Mouse (Mus musculus): Measurements from ENCODE around the gene 5730522E02Rik.

The 5730522E02Rik gene

DNA sequence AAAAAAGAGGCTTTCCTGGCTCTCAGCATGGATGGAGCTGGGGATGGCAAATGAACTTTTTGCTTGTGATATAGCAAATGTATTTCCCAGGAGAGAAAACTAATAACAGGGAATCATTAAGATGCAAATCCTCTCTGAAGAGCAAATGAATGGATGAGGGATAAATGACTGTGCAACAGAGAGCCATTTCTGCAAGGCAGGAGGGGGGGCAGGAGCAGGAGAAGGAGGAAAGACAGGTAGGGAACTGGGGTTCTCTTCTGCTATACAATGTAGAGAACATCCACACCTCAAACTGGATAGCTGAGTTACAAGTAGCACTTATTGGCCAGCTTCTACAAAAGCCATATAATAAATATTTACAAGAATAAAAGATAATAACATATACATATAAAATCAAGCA lies 390.8 kb downstream of the 5730522E02Rik start:
- no peak for DNase-seq (ENCODE audit: low read depth, low spot score)

DNA sequence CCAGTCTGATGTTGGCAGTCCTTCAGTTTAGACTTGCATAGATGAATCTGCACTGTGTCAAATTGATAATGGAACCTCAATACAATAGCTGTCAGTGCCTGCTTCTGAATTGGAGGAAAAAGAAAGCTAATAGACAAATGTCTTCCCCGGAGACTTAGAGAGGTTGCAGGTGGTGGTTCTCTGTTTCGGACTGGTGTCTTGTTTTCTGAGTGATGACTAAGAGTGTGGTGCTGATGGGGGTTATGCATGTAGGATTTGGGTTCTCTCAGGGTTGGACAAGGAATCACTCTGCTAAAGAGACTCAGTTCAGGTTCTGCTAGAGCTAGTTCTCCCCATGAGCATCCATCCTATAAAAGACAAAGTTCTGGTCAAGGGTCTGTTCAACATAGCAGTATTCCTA lies 397.1 kb downstream of the 5730522E02Rik start:
- DNase-seq (ENCODE audit: low read depth, low spot score), result no peak

DNA sequence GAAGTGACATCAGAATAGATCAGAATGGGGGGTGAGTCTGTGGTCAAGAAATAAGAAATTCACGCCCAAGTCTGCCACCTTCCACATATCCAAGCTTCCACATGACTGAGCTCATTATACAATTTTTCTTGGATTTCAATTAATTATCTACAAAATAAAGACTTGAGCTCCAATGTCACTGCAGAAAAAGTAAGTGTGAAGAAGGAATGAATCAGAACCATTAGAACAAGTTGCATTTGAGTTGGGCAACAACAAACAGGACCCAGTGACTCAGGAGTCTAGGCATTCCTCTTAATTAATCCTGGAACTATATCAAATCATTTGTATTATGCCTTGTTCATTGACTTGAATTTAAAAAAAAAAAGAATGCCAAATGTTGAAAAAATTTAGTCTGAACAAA lies 422.9 kb downstream of the 5730522E02Rik start:
- no peak for DNase-seq (ENCODE audit: low read depth, low spot score)

DNA sequence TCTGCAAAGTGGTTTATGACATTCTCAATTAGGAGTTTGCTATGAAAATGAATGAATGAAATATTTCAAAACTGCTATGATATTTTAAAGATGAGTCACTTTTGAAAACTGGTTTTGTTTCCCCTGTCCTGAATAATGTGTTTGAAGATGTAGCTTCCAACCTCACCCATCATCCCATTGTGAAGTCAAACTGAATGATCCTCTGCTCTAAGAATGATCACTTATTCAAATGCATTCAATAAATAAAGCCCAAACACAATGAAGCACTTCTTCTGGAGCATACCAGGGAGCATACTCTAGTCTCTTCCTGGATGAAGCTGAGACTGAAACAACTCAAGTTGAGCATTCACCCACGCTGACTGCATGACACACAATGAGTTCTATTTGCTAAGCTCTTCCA lies 438.3 kb downstream of the 5730522E02Rik start:
- no peak for DNase-seq (ENCODE audit: low read depth, low spot score)

DNA sequence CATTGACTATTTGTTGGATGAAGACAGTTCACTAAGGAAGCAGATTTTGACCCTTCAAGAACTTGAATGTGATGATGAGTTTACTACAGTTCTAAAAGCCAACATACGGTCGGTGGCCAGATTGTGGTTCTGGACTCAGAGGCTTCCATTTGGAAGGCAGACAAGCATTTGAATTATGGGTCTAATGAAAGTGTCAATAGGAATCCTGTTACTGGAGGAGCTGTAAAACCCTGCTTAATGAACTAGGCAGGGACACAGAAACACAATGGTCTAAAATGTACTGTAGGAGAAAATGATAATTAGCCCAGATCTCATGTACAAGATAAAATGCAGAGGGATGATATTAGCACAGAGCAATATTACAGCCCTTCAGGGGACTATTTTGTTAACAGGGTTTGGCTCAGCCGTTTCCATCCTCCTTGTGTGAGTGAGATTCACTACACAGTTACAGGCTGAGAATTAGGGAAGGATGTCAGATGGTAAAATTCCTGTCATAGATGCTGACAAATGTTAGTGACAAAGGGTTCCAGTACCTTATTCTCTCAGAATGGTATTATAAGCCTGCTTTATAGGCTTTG lies 439.5 kb downstream of the 5730522E02Rik start:
- no peak for DNase-seq (ENCODE audit: low read depth, low spot score)

DNA sequence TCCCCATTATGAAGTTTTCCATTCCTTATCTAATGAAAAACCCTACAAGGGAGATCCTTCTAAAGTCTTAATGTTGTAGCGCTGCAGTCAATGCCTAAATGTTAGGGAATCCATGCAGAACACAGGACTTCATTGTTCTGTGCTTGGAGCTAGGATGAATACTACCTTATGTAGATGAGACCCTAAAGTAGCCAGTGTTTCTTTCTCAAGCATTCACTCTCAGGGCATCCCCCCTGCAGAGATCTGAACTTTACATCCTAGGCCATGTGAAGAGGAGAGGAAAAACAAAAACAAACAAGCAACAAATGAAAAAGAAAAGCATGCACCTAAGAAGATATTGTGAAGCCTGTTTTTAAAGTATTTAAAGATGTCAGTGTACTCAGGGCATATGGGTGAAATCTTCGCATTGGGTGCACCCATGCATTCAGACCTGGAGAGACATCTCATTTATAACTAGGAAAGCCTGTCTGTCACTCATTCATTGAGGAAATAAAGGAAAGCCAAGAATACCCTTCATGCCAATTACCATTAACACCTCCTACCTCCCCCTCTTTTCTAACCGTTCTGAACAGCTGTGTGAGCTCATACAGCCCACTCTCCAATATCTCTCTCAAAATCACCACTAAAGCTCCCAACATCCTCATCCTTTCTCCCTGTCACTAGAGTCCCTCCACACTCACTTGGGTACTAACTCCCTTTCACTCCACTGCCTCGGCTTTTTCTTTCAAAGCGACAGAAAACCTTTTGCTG lies 442.8 kb downstream of the 5730522E02Rik start:
- no peak for DNase-seq (ENCODE audit: low read depth, low spot score)

DNA sequence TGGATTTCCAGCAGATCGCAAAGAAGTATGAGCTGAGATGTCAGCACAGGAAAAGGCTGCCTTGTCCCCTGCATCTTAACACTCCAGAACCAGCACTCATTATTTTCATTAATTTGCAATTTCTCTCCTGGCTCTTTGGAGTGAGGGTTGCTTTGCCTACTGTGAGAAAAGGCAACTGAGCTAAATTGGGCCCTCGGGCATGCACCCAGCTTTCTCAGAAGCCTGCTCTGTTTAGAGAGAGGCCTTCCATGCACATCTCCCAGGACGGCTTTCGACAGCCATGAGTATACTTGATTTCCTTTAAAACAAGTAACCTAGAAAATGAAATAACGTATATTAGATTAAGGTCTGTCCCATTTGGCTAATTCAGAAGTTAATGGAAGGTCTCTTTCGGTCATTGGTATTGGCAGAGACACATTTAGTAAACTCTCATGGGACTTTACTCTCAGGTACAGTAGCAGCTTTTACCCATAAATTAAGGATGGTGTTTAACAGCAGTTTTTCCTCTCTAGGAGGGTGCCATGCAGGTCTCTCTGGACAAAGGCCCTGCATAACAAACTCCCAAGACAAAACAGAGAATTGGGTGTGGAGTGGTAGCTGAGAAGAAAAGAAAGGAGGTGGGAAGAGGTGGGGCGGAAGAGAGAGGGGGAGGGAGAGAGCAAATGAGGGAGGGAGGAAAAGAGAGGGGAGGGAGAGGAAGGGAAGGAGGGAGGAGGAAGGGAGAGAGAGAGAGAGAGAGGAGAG lies 457.2 kb downstream of the 5730522E02Rik start:
- DNase-seq (ENCODE audit: low read depth, low spot score), result no peak

DNA sequence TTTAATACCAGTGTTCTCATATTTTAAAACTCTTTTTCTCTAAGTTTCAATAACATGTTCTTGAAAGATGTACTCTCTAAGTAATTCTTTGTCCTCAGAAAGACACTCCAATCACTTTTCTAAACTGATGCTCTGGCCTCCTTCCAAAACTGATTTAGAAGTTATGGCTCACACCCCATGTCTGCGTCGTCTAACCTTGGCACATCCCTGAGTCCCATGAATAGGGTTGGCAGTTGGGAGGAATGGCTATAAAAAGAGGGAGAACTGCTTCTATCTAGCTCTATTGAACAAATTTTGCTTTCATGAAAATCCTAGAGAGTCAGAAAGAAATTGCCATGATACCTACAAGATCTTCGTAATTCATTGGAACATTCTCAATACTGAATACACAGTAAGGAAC lies 458.1 kb downstream of the 5730522E02Rik start:
- DNase-seq (ENCODE audit: low read depth, low spot score), result no peak

DNA sequence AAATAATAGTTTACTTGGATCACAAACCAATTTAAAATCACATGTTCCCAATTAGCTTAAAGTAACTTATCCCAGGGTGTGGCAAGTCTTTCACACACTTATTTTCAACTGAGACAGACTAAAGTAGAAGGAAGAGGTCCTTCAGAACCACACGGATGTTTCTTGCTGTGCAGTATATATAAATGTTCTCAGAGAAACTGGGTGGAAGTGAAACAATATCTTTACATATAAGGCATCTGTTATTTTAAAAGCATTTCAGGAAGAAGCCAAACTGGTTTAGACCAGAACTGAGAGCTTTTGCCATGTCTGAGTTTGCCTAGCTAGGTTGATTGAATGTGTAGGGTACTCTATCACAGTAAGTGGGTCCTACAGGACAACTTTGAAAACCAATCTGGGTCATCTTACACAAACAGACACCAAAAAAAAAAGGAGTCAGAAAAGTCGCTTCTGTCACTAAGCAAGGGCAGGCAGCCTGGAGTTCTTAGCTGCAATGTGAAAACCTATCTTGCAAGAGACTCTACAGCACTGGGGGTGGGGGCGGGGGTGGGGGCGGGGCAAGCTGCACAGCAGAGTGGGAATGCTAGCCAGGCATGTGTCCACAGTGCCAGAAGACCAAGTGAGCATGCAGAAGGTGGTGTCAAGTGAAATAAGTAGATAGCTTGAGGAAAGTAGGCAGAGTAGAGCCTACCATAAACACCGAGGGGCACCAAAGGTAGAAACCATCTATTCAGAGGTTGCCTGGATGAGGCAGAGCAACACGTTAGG lies 463.3 kb downstream of the 5730522E02Rik start:
- DNase-seq (ENCODE audit: low read depth, low spot score), result no peak

DNA sequence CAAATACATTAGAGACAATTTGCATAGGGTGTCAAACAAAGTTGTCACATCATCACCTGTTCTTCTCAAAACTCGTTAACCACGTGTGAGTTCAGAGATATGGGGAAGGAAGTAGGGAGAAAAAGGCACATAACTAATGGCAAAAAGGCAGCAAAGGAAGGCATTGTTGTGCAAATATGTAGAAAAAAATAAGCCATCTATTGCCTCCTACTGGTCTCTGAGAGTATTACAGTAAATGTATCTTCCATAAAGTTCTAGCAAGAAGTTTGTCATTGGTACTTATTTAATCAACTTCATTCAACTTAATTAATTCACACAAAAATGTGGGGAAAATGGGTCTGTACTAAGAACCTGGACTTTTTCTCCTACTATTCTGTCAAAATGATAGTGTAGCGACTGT lies 466.9 kb downstream of the 5730522E02Rik start:
- DNase-seq (ENCODE audit: low read depth, low spot score), result no peak

DNA sequence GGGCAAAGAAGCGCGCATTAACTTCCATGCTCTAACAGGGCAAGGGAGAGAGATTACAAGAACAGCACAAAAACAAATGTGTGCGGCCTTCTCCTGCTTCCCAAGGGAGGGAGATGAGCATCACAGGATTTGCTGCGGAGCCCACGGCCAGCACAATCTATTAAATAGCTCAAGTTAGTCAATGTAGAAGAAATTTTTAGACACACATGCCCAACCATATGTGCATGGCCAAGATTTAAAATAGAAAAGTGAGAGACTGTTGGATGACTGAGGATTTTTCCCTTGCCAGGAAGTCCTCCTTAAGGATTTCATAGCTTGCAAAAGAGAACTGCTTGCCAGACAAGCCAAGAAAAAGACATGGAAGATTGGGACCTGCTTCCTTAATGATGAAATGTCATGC lies 473.3 kb downstream of the 5730522E02Rik start:
- DNase-seq (ENCODE audit: low read depth, low spot score), result no peak

DNA sequence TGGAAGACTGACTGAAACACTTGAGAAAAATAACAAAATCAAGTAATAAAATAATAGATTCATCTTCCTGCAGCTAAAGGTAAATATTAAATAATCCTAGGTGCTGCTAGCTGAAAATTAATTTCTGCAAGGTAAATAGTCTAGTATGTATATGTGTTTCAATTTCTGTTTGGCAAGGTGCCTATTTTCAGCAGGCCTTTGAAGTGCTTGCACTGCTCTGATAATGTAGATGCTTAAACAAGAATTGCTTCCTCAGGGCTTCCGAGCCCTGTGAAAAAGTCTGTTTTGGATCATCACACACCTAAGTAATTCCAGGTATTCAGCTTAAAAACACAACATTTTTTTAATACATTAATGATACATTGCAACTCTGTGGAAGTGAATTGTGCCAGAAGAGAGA lies 481.1 kb downstream of the 5730522E02Rik start:
- no peak for DNase-seq (ENCODE audit: low read depth, low spot score)

DNA sequence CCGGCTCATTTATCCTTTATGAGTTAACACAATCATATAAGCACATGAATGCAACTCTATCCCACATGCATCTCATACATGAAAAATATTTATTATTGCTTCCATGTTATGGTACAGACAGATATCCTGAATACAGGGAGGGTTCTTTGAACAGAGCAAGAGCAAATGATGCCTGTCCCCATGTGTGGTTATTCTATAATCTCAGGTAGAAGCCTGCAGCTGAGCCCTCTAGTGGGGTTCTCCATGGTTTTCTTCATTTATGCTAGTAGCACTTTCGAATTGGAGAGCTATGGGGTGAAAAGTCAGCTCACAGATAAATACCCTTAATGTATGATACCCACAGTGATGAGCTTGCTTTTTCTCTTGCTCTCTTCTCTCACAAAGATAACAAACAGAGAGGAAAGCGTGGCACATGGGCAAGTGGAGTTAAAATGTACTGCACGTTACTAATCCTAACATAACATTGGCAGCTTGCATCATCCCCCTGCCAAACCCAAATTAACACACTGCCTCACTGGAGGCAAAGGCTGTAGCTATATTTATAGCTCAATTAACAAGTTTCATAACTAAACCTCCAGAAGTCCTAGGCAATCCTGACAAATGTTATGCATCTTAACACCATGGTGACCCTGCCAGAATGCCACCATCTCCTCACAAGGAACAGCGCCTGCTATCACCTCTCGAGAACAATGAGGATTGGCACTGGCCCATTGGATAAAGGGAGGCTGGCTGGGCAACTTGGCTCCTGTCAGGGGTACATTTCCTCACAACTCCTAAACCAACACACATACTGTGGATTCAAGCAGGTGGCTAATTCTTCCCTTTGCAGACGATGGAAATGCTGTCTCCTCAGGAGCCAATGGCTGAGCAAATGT lies 494.9 kb downstream of the 5730522E02Rik start:
- no peak for DNase-seq (ENCODE audit: low read depth, low spot score)

DNA sequence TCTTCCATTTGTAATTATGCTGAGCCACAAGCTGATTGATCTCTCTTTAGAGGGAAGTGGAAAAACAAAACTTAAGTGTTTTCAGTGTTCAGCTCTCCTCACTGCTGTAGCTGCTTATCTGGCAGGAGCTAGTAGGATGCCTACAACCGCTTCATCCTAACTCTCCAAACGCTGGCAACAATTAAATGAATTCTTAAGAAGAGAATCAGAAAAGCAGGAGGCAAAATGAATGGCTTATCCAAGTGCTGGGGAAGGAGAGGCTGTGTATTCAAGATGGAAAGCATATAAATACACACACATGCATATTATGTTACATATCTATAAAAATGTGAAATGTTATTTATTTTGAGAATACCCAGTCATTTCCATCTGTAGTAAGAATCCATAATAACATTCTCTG lies 500.0 kb downstream of the 5730522E02Rik start:
- DNase-seq (ENCODE audit: low read depth, low spot score), result no peak

DNA sequence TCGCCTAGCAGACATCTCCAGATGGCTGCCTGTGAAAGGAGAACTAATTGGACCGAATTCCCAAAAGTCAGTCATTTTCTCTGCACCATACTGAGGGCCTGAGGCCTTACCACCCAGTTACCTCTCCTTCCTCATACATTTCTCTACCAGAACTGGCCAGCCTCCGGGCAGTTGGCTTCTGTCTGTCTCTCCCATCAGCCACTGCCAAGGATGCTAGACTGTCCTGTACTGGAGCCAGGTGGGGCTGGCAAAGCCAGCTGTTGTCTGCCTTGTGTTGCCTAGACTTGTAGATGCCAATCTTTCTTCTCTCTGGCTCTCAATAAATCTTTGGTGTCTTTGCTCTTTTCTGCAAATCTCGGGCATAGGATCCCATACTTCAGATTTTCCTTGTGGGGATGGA lies 500.7 kb downstream of the 5730522E02Rik start:
- no peak for DNase-seq (ENCODE audit: low read depth, low spot score)

DNA sequence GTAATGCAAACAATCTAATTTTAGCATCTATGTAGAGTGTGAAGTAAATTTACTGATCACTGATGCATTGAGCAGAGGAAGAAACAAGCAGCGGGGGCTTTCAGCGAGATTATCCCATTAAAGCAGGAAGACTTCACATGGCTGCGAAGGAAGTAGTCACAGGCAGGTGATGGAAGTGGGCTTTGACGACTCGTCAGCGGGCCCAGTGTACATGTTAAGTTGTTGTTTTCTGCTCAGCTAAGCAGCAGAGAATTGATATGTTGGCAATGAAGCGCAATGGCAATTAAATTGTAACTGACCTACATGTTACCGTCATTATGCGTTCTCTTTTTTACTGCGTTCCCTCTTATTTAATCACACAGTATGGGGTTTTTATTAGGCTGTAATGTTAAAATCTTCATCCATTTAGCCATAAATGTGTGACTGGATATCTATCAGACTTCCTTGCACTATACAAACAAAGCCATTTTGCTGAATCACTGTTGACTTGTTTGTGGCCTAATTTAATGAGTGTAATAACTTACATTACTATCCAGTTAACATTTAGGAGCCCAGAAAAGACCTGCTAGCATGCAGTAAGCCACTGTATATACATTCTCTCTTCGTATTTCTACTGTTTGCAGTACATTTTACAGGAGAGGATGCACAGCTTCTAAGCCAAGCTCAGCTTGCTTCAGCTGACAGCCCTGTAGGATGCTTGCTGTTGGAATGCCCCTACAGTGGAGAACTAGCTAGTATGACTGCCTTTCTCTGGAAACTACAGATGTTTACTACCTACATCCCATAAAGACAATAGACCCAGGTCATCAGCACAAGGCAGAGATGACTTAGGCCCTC lies 506.0 kb downstream of the 5730522E02Rik start:
- DNase-seq (ENCODE audit: low read depth, low spot score), result no peak

DNA sequence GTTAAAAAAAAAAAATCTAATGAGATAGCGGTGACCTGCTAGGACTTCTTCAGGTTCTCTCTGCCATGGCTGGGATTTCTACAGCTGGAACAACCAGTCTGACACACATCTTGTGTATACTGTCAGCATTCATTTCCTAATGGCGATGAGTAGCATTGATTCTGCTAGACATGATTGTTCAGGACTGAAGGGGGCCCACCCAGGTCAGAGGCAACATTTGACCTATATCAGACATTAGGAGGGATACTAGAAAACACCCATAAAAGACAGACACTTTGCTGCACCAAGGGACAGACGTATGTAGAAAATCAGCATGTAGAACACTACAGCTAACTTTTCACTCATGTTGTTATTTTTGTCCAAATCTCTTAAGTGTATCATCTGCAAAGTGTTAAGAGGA lies 507.8 kb downstream of the 5730522E02Rik start:
- DNase-seq (ENCODE audit: low read depth, low spot score), result no peak

DNA sequence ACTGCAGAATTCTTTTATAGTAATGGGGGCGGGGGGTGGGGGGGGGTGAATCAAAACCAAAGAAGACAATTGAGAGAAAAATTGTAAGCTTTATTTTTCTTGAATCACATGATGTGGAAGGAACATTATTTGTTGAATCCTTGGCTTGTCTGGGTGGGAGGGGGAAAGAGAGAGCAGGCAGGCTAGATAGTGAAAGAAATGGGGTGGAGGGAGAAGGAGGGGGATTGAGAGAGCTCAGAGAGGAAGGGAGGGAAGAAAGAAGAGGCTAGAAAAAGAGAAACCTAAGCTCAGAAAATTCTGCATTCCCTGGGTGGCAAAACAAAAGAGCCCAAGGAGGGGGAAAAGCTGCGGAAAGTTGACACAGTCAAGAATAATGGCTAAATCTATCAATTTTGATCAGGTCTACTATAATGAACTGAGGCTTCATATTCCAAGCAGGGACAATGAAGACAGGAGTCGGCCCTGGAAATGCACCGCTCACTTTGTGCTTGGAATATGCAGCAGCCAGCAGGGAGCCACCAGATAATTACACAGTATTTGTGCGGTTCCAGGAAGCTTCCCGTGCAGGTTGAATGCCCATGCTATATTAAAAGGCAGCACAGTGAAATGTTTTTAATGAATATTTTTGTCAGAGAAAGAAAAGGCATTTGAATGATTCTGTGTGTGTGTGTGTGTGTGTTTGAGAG lies 512.9 kb downstream of the 5730522E02Rik start:
- DNase-seq (ENCODE audit: low read depth, low spot score), result peak; percentile 30

DNA sequence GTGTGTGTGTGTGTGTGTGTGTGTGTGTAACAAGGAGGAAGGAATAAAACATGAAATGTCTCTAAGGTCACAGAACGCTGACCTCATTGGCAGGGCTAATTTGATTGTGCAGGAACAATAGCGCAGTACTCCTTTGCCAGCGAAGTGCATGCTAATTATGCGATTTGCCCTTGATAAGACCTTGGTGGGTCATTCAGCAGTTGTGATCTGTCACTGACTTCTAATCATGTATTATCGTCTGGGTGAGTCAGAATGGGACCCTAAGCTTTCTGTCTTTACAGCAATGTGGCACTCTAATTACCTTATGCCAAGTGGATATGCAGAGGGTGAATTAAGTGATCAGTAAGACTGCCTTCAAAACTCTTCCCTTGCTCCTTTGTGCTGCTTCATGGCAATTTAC lies 514.4 kb downstream of the 5730522E02Rik start:
- DNase-seq (ENCODE audit: low read depth, low spot score), result no peak

DNA sequence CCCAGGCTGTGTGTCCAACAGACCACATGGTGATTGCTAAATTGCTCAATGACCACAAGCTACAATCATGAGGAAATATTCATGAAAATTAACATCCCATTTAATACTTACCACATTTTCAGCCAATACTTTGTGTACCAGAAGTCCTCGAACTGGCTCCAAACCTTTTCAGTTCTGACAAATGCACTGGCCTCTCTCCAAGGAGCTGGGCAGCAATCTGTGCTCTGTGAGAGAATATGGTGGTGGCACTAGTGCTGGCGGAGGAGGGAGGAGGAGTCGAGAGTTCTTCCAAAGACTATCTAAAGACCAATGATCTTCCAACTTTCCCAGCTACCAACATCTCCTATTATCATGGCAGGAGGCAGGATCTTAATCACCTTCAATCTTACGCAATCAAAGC lies 525.8 kb downstream of the 5730522E02Rik start:
- no peak for DNase-seq (ENCODE audit: low read depth, low spot score)
